Mouse (Mus musculus) liver, embryonic 15.5 days (tissue): ENCODE results near the gene Dis3l2. TPM values are rescaled to one million over a fixed set of nuclear protein-coding genes. Genes with fewer than 3 reads are reported as not detected.

Experiments
- ATAC-seq: fragments of 200-750 bp; cut with Nextera tagmentation; 2 replicates; pipeline ENCODE4 v1.8.0; 2017; ENCODE audit warnings: moderate number of reproducible peaks, mild to moderate bottlenecking, moderate library complexity; ENCODE audit not compliant: insufficient read depth
- H3K27ac ChIP-seq: fragments of 300-500 bp; sonication (generic); replicated peaks from 2 replicates; pipeline ENCODE4 v1.5.1; 2015; ENCODE audit warnings: mild to moderate bottlenecking, inconsistent platforms
- H3K27me3 ChIP-seq: fragments of 300-500 bp; sonication (generic); 2 replicates; pipeline ENCODE4 v1.6.1; 2015; ENCODE audit warnings: mild to moderate bottlenecking, inconsistent platforms
- H3K36me3 ChIP-seq: fragments of 300-500 bp; sonication (generic); replicated peaks from 2 replicates; pipeline ENCODE4 v1.6.1; 2015; ENCODE audit warnings: moderate library complexity, mild to moderate bottlenecking, inconsistent platforms
- H3K4me1 ChIP-seq: fragments of 300-500 bp; sonication (generic); replicated peaks from 2 replicates; pipeline ENCODE4 v1.6.1; 2015; ENCODE audit warnings: inconsistent platforms
- H3K4me2 ChIP-seq: fragments of 300-500 bp; sonication (generic); 2 replicates; pipeline ENCODE4 v1.6.1; 2015; ENCODE audit warnings: moderate library complexity, mild to moderate bottlenecking, inconsistent platforms
- H3K4me3 ChIP-seq: fragments of 300-500 bp; sonication (generic); replicated peaks from 2 replicates; pipeline ENCODE4 v1.5.1; 2015; ENCODE audit warnings: mild to moderate bottlenecking, inconsistent platforms
- H3K9ac ChIP-seq: fragments of 300-500 bp; sonication (generic); 2 replicates; pipeline ENCODE4 v1.6.1; 2015; ENCODE audit warnings: moderate library complexity, mild to moderate bottlenecking, inconsistent platforms
- H3K9me3 ChIP-seq: fragments of 300-500 bp; sonication (generic); replicated peaks from 2 replicates; pipeline ENCODE4 v1.6.1; 2016; ENCODE audit warnings: inconsistent platforms
- WGBS: fragments of 180-500 bp; shearing (Covaris S2); methylation state at CpG from one replicate; pipeline ENCODE4 v1.1.7; 2015; ENCODE audit warnings: mixed read lengths; ENCODE audit not compliant: insufficient replicate concordance; 5-methylcytosine and 5-hydroxymethylcytosine counted together
- polyA plus RNA-seq: library from polyadenylated mRNA; unstranded; fragments of >200 nt; fragmentation: Nextera tagmentation; extraction: Ambion mirVana; gene quantifications from 2 replicates; pipeline ENCODE4 v1.2.1, GENCODE M21; 2015

Gene Dis3l2
- polyA plus RNA-seq, 1 experiment from 2014 or later, result 8.5 TPM

DNA sequence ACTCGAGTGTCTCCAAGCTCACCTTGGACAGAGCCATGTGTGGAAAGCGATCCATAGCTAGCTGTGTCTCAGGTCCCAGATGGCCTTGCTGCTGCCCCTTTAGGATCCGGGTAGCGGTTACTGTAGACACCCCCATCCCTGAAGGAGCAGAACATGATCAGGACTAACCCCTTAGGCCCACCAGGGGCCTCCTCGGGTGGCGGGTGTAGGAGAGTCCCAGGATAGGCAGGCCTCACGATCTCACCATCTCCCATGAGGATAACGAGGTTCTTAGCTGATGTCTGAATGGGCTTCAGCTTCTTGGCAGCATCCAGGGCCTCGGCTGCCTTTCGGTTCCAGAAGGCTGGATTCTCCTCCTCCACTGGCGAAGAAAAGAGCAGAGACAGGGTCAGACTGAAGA lies 385.6 kb downstream of the Dis3l2 start:
- no peak for ATAC-seq
- Histone ChIP-seq H3K9me3 (no peaks in the 10 kb centered on the region), H3K9ac (no peak overlapping the region), H3K27me3 (no peaks in the 10 kb centered on the region), H3K4me2 (no peak overlapping the region), H3K4me3 (no peak overlapping the region), H3K4me1 (no peaks in the 10 kb centered on the region), H3K36me3 (no peaks in the 10 kb centered on the region), H3K27ac (no peak overlapping the region)
- 73% methylated on average over 11 of the region's 11 CpGs for WGBS

- ATAC-seq, result no peak
- no peaks in the 10 kb centered on the region for H3K36me3 ChIP-seq
- no peak within 1 kb of the TSS for H3K27ac ChIP-seq
- H3K4me1 ChIP-seq, result no peaks in the 10 kb centered on the region
- no peak within 1 kb of the TSS for H3K4me3 ChIP-seq
- 49% methylated on average over 4 of the region's 4 CpGs for WGBS
- no peaks in the 10 kb centered on the region for H3K27me3 ChIP-seq
- no peaks in the 10 kb centered on the region for H3K9me3 ChIP-seq
- no peak within 1 kb of the TSS for H3K9ac ChIP-seq
- H3K4me2 ChIP-seq, result no peak within 1 kb of the TSS
Measured at GRCm38 (mm10) chr1:87089828-87090227, 386.2 kb downstream of the Dis3l2 start, which contains the start of gene Alppl2. Gene Alppl2 (minus strand): TSS chr1:87089928.

GRCm38 (mm10) chr1:87095642-87096041 lies 392.0 kb downstream of the Dis3l2 start:
- Histone ChIP-seq H3K27ac (no peak overlapping the region), H3K9ac (no peak overlapping the region), H3K36me3 (no peaks in the 10 kb centered on the region), H3K4me2 (no peak overlapping the region), H3K4me3 (no peak overlapping the region), H3K27me3 (no peaks in the 10 kb centered on the region; the same call in 1 of the 2 replicates), H3K9me3 (no peaks in the 10 kb centered on the region), H3K4me1 (0 out of 2 replicates have a peak, but pooled peaks cover 5% of the 10 kb centered on the region)
- 56% methylated on average over 8 of the region's 8 CpGs for WGBS
- no peak for ATAC-seq

GRCm38 (mm10) chr1:87098358-87098975 lies 394.9 kb downstream of the Dis3l2 start:
- ATAC-seq, result no peak
- Histone ChIP-seq H3K36me3 (no peaks in the 10 kb centered on the region), H3K4me1 (0 out of 2 replicates have a peak, but pooled peaks cover 5% of the 10 kb centered on the region), H3K27ac (no peak overlapping the region), H3K4me3 (no peak overlapping the region), H3K27me3 (no peaks in the 10 kb centered on the region; the same call in 1 of the 2 replicates), H3K9me3 (no peaks in the 10 kb centered on the region), H3K4me2 (no peak overlapping the region; the same call in 1 of the 2 replicates), H3K9ac (no peak overlapping the region)
- 11% methylated on average over 30 of the region's 30 CpGs for WGBS

Other genes with a start within 250 kb of the Dis3l2 start
- gene Ptma, start 177.1 kb upstream of the Dis3l2 start, polyA plus RNA-seq, result 634 and 778 TPM in 2 replicates
- 24.7 and 29.0 TPM in 2 replicates for gene Pde6d, start 121.2 kb upstream of the Dis3l2 start, polyA plus RNA-seq
- 13.1 and 13.4 TPM in 2 replicates for gene Cops7b, start 120.9 kb upstream of the Dis3l2 start, polyA plus RNA-seq
- not detected in 2 replicates for gene Nppc, start 33.2 kb upstream of the Dis3l2 start, polyA plus RNA-seq